Mouse (Mus musculus) embryonic fibroblast, embryonic 13.5 days (primary cell): ENCODE measurements around the gene Mthfsl.
"Not testable (repeated sequence)": the region's sequence is repeated elsewhere in the genome, so short reads cannot be mapped to it uniquely, and the experiment has no call there.

ENCODE experiments used
- CTCF ChIP-seq: IDR thresholded peaks from 2 replicates; pipeline ENCODE4 v1.5.1; 2011; ENCODE audit warnings: mild to moderate bottlenecking, control low read depth, low read length, moderate library complexity, borderline replicate concordance; ENCODE audit not compliant: insufficient read depth
- POLR2A ChIP-seq: IDR thresholded peaks from 2 replicates; pipeline ENCODE4 v1.6.1; 2011; ENCODE audit warnings: low read depth, mild to moderate bottlenecking, control low read depth, low read length, moderate library complexity

- TF ChIP-seq CTCF, POLR2A: not testable (repeated sequence)
Observed at GRCm38 (mm10) chr9:88718593-88718992, 1.5 kb downstream of the Mthfsl start.
